Mouse (Mus musculus) left cerebral cortex, postnatal 25 days (tissue): ENCODE data around the gene Vars. TPM values are rescaled to one million over a fixed set of nuclear protein-coding genes. Genes with fewer than 3 reads are reported as not detected.
"Not testable (repeated sequence)": the region's sequence is repeated elsewhere in the genome, so short reads cannot be mapped to it uniquely, and the experiment has no call there.

Experiments used
- DNase-seq, 2 experiments: peaks; one replicate each; pipeline ENCODE4 v3.0.0; 2022; ENCODE audit warnings: low spot score in 2 of 2, mixed read lengths in 1 of 2
- intact Hi-C: fragments of 180-260 bp; cut with DNase I; formaldehyde crosslinking; loops from one replicate; pipeline ENCODE4 v1.15.1; 2025
- total RNA-seq, 2 experiments: library from RNA; stranded (reverse); gene quantifications; 2 replicates each; pipeline ENCODE4 v1.2.3; 2021

The Vars gene
- total RNA-seq, 2 experiments from 2014 or later = 38.0 to 44.7 TPM

DNA sequence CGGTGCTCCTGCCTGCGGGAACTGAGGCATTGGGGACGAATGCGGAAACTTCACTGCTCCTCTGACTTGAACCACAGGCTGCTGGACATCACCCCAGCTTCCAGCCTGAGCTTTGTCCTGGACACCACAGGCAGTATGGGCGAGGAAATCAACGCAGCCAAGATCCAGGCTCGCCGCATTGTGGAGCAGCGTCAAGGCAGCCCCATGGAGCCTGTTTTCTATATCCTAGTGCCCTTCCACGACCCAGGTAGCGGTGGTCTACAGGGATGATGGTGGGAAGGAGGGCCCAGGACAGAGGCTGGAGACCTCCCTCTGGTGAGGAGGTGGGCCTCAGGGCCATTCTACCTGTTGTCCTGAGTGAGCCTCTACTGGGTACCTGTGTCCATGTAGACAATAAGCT is 19.1 kb downstream of the Vars start:
- intact Hi-C loops = no loop called here
- no peak for DNase-seq

GRCm38 (mm10) chr17:35020551-35020950 is 19.8 kb downstream of the Vars start:
- DNase-seq = no peak
- intact Hi-C loops = no loop called here

DNA sequence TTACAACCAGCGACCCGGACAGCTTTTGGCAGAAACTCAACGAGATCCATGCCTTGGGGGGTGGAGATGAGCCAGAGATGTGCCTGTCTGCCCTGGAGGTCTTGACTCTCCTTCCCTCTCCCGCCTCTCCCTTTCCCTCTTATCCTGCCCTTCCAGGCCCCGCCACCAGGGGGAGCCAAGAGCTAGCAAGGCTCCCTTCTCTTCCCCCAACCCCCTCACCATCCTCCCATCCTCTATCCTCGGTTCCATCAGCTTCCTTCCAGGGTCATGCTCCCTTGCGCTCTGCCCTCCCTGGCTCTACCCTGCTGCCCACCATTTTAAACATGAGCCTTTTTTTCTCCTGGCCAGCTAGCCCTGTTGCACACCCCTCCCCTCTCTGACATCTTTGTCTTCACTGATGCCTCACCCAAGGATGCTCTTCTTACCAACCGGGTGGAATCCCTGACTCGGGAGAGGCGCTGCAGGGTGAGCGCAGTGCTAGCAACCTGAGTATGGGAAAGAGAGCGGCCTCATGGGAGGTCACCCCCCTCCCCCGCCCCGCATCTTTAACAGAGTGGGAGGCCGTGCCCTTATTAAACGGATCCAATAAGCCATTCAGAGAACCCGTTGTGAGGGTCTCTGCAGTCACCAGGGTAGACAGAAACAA is 20.5 kb downstream of the Vars start:
- intact Hi-C loops = loop anchor here (1.0 kb wide), 2 partner anchors 38 to 85 kb away; partner anchors contain the start of gene Ddah2
- DNase-seq = peak; percentile 75 to 83

DNA sequence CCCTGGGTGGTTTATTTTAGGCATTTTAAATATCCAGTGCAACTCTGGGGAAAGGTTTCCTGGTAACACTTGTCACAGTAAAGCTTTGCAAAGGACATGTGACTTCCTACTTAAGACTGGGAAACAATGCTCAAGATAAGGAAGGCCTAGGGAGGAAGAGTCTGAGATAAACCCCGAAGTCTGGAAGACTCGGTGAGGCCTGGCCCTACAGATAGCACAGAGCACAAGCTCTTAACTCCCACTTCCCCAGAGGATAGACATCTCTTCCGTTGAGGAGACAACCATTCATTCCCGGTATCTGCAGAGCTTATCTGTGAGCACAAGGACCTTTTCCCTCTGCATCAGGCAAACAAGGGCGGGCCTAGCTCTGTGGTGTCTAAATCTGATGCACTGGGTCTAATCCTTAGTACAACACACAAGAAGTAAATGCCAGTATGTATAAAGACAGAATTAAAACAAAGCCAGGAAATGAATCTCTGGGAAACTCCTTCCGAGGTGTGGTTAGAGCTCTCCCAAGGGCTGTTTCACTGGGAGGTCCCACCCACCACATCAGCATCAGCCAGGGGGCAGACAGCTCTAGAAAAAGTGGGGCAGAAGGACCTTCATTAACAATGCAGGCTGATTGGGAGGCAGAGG is 21.2 kb downstream of the Vars start:
- DNase-seq = no peak
- intact Hi-C loops = loop anchor here (1.0 kb wide), 2 partner anchors 37 to 84 kb away; partner anchors contain the start of gene Ddah2

GRCm38 (mm10) chr17:35022541-35023060 is 21.8 kb downstream of the Vars start:
- intact Hi-C loops = no loop called here
- no peak for DNase-seq

DNA sequence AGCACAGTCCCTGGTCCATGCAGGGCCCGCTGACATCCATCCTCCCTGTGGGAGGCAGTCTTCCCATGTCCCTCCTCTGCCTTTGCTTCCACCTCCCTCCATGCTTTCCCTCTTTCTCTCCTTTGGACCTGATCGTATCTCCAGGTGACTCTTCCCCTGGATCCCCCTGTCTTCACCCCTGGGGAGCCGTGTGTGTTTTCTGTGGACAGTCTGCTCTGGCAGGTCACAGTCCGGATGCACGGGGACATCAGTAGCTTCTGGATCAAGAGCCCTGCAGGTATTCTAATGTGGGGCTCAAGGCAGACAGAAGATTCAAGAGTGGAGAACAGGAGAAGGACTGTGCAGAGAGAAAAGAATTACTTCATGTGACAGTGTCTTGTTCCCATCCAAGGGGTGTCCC is 22.4 kb downstream of the Vars start:
- no peak for DNase-seq
- intact Hi-C loops = no loop called here

- DNase-seq = no peak
- intact Hi-C loops = no loop called here
Measured at GRCm38 (mm10) chr17:35023756-35024155, 23.0 kb downstream of the Vars start.

DNA sequence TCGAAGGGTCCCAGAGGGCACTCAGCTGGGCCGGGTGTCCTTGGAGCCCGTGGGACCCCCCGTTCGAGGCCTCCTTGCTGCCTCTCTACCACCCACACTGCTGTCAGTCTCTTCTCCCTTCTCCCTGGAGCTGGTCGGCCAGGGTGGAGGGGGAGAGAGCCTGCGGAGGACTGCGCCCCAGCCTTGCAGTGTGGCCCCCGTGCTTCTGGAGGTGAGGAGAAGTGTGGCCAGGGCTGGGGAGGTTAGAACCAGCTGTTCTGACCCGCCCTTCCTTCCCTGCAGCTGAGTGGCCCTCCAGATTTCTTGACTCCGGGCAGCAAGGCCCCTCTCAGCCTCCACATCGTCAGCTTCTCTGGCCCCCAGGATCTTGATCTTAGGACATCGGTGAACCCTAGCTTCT is 23.5 kb downstream of the Vars start:
- DNase-seq = no peak
- intact Hi-C loops = no loop called here

- intact Hi-C loops = no loop called here
- DNase-seq = no peak
Measured at GRCm38 (mm10) chr17:35024691-35025488, 24.1 kb downstream of the Vars start.

GRCm38 (mm10) chr17:35026206-35026605 is 25.4 kb downstream of the Vars start:
- intact Hi-C loops = no loop called here
- no peak for DNase-seq

GRCm38 (mm10) chr17:35027277-35028068 is 26.7 kb downstream of the Vars start, which contains the start of gene Sapcd1:
Gene Sapcd1, minus strand, starts transcription at chr17:35028016.
- intact Hi-C loops = no loop called here
- peak in 1 of 2 experiments; percentile 43 for DNase-seq

DNA sequence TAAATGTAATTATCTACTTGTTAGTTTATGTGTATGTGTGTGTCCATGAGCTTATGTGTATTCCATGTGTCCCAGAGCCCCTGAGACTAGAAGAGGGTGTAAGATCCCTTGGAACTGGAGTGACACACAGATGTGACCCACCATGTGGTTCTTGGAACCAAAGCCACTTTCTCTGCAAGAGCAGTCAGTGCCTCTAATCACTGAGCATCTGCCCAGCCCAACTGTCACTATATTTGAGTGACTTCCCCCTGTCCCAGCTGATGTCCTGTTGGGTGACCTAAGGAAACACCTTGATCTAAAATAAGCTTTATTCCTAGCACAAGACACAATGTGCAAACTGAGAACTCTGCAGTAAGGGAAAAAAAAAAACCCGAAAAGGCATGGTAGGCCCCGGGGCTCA is 27.5 kb downstream of the Vars start:
- DNase-seq = no peak
- intact Hi-C loops = no loop called here

DNA sequence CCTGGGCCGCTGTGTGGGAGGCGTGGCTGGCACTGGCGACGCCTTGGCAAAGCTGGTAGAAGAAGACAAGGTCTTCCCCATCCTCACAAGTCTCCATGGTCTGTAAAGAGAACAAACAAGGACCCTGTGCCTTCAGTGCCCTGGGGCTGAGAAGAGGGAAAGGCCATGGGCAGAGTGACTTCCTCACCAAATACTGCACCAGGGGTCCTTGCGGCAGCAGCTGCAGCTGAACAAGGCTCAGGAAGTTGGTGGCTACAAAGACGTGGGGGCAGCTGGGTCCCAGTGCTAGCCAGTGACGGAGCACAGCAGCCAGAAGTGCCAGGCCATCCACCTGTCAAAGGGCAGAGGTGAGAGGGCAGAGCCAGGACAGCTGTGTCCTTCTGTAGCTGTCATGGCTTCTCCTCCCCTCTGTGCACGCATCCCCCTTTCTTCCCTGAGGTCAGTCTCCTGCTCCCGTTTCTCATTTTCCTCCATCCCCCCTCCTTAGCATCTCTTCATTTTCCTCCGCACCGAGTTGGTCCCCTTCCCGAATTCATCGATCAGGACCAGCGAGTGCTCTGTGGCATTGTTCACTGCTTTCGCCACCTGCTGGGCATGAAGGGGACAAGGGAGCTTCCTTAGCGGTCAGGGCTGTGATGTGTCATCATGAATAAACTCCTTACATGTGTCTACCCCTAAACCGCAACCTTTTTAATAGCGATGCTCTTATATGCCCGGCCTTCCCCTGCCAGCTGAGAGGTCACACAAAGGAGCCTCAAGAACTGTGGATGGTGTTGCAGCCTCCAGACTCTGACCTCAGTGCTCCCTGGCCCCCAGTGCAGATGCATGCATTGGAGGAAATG is 29.1 kb downstream of the Vars start:
- intact Hi-C loops = no loop called here
- DNase-seq = no peak

DNA sequence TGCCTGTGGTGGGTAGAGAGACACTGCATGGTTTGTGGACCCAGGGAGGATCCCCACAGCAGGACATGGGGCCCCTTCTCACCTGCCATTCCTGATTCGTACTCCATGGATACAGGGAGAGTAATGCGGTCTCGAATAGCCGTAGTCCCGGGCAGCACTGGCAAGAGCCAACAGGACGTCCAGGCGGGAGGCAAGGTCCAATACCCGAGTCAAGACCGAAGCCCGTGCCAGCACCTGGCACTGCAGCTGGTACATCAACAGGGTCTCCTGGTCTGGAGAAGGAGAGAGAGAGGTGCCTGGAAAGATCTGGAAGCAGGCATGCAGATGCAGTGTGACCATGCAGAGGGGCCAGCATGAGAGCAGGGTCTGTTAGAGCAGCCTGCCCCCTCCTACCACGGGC is 30.5 kb downstream of the Vars start:
- DNase-seq = no peak
- intact Hi-C loops = no loop called here

- intact Hi-C loops = no loop called here
- no peak for DNase-seq
Measured at GRCm38 (mm10) chr17:35031880-35032279, 31.1 kb downstream of the Vars start.

DNA sequence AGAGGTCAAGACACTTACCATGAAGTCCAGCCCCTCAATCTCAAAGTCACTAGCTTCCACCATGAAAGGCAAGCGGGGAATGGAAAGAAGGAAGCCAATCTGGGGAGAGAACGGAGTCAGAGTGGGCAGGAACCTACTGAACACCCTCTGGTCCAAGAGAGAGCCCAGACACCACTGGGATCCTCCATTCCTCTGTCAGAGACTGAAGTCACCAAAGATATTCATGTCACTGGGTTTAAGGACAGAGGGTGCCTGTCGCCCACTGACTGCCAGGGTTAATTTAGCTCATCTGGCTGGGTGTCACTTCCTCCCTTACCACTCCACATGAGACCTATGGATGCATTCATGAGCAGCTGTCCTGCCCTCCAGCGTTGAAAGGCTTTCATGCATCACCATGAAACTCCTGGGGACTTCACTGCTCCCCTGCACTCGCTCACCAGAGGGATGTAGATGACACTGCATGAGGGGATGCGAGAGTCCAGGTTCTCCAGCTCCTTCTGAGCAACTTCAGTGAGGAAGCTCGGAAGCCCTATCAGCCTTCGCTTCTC is 31.6 kb downstream of the Vars start:
- intact Hi-C loops = no loop called here

DNA sequence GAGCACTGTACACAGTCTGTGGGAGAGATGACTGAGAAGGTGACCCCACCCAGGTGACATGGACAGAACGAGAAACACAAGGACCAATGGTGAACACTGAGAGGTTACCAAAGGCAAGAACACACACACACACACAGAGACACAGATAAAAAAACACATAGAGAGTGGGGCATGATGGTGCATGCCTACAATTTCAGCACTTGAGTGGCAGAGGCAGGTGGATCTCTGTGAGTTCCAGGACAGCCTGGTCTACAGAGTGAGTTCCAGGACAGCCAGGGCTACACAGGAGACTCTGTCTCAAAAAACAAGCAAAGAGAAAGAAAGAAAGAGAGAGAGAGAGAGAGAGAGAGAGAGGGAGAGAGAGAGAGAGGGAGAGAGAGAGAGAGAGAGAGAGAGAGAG is 32.9 kb downstream of the Vars start:
- intact Hi-C loops, DNase-seq: not testable (repeated sequence)

More for the DNA sequence above, 31.6 kb downstream of the Vars start:
- DNase-seq = no peak

DNA sequence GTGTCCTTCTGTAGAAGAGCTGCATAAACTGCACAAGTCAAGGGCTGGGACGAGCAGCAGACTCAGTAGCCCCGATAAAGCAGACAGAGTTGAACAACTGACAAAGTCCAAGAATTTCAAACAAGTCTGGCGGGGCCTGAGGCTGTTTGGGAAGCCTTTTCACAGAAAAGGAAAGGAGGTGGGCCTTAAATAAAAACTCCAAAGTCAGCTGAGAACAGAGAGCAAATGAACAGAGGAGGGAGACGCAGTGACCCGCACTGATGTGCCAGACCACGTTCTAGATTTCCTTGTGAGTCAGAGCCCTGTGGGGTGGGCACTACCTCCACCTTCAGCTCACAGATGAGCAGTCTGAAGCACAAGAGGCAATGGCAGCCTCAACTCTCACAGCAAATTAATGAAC is 34.1 kb downstream of the Vars start:
- intact Hi-C loops = no loop called here
- DNase-seq = no peak
